Mouse (Mus musculus) midbrain, embryonic 12.5 days (tissue): ENCODE measurements at regions not wholly inside any gene's neighbourhood (a gene's known extent, or its start where the extent isn't known, plus 50 kb on each side); places are given as distances from the start of the nearest gene placed in this dataset.
"Not testable (repeated sequence)": the region's sequence is repeated elsewhere in the genome, so short reads cannot be mapped to it uniquely, and the experiment has no call there.

Experiments used
- ATAC-seq: fragments of 200-750 bp; cut with Nextera tagmentation; 2 replicates; pipeline ENCODE4 v1.8.0; 2017; ENCODE audit warnings: low read depth, moderate TSS enrichment, moderate library complexity; ENCODE audit not compliant: low FRiP score
- H3K27ac ChIP-seq: fragments of 300-500 bp; sonication (generic); replicated peaks from 2 replicates; pipeline ENCODE4 v1.5.1; 2016; ENCODE audit warnings: mild to moderate bottlenecking
- H3K27me3 ChIP-seq: fragments of 300-500 bp; sonication (generic); 2 replicates; pipeline ENCODE4 v1.6.1; 2016; ENCODE audit warnings: mild to moderate bottlenecking
- H3K36me3 ChIP-seq: fragments of 300-500 bp; sonication (generic); 2 replicates; pipeline ENCODE4 v1.6.1; 2016
- H3K4me1 ChIP-seq: fragments of 300-500 bp; sonication (generic); 2 replicates; pipeline ENCODE4 v1.6.1; 2016
- H3K4me2 ChIP-seq: fragments of 300-500 bp; sonication (generic); replicated peaks from 2 replicates; pipeline ENCODE4 v1.6.1; 2016; ENCODE audit warnings: mild to moderate bottlenecking, moderate library complexity
- H3K4me3 ChIP-seq: fragments of 300-500 bp; sonication (generic); 2 replicates; pipeline ENCODE4 v1.5.1; 2016; ENCODE audit warnings: mild to moderate bottlenecking
- H3K9ac ChIP-seq: fragments of 300-500 bp; sonication (generic); replicated peaks from 2 replicates; pipeline ENCODE4 v1.6.1; 2016; ENCODE audit warnings: mild to moderate bottlenecking, moderate library complexity
- H3K9me3 ChIP-seq: fragments of 300-500 bp; sonication (generic); 2 replicates; pipeline ENCODE4 v1.6.1; 2016; ENCODE audit warnings: mild to moderate bottlenecking
- WGBS: fragments of 180-500 bp; shearing (Covaris S2); methylation state at CpG from one replicate; pipeline ENCODE4 v1.1.7; 2016; 5-methylcytosine and 5-hydroxymethylcytosine counted together

DNA sequence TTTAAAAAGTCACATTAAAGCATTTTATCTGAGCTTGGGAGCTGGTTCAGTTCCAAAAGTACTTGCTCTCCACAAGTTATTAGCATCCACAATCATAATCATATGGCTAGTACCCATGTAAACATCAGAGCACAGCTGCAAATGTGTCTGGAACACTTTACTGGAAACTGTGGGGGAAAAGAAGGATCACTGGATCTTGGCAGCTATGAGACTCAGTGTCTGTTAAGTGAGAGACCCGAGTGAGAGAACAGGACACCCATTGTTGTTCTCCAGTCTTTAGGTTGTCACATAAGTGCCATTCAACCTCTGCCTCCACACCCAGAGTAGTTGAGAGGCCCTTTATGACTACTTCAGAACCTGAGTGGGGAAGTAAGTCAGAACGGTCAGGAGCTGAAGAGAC, 1178.2 kb upstream of the Rag2 start:
- Histone ChIP-seq H3K9ac (no peak overlapping the region), H3K27me3 (no peaks in the 10 kb centered on the region), H3K27ac (no peak overlapping the region), H3K9me3 (no peaks in the 10 kb centered on the region), H3K4me2 (no peak overlapping the region), H3K4me1 (no peaks in the 10 kb centered on the region), H3K4me3 (no peak overlapping the region), H3K36me3 (no peaks in the 10 kb centered on the region)
- ATAC-seq, result no peak
- 78% methylated on average over 2 of the region's 2 CpGs for WGBS

DNA sequence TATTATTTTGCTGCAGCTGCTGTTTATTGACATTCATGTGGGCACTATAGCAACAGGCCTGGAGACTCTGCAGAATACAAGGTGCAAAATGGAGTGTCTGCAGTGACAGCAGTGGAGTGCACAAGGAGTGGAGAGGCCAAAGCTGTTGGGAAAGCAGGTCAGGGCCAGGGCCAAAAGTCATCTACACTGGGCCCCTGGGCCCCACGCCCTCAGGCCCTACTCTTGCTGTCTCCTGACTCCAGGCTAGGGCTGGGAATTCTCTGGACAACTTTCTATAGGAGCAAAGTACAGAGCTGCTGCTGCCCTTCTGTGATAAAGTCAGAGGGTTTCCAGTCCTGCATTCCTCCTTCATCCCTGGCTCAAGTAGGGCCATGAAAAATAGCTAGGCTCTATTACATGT, 1164.9 kb upstream of the Rag2 start:
- not testable (repeated sequence) for H3K9me3 ChIP-seq, H3K4me3 ChIP-seq, H3K9ac ChIP-seq, H3K27me3 ChIP-seq, H3K4me2 ChIP-seq, H3K27ac ChIP-seq, H3K4me1 ChIP-seq, ATAC-seq, H3K36me3 ChIP-seq
- WGBS, result no CpG with 5 or more reads among the region's 1 CpGs

DNA sequence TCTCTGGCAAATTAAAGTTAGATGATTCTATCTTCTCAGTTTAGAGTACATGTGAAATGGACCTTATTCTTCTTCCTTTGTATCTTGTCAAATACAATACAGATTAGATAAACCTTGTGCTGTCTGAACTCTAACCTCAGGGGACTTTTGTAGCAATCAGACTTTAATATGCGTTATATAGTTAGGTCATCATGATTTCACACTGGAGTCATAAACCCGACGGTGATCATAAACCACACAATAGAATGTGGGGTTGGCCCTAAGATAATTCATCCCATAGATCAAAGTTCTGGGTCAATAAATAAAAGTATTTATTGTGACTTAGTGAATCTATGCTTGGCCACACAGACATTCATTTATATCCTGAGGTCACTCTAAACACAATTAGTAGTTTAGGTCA, 1138.3 kb upstream of the Rag2 start:
- H3K9ac ChIP-seq, H3K4me2 ChIP-seq, ATAC-seq, H3K27ac ChIP-seq, H3K9me3 ChIP-seq, H3K27me3 ChIP-seq, H3K4me3 ChIP-seq, H3K36me3 ChIP-seq, H3K4me1 ChIP-seq: not testable (repeated sequence)
- no CpG with 5 or more reads among the region's 3 CpGs for WGBS

DNA sequence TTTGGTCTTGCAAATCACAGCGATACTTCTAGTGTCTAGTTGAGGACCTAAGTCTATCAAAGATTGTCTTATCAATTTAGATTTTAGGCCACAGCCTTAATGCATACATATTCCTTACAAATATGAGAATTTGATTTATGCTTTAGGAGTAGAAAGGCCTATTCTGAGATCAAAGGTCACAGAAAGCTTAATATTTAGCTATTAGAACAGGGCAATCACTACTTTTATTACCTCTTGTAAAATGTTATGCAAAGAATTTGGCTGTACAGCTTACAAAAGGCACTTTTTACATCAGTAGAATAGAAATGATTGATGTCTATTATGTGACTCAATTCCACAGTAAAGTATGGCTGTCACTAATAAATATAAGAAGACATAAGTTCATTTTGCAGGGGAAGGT, 1119.4 kb upstream of the Rag2 start:
- H3K9me3 ChIP-seq, H3K36me3 ChIP-seq, H3K4me2 ChIP-seq, ATAC-seq, H3K27ac ChIP-seq, H3K27me3 ChIP-seq, H3K4me3 ChIP-seq, H3K9ac ChIP-seq, H3K4me1 ChIP-seq: not testable (repeated sequence)
- WGBS, result no CpG with 5 or more reads among the region's 1 CpGs
